Mouse (Mus musculus): ENCODE data around the gene Crat. TPM values are rescaled to one million over a fixed set of nuclear protein-coding genes. Genes with fewer than 3 reads are reported as not detected.

Gene Crat
- polyA plus RNA-seq (2014; fragmentation: Illumina TruSeq; extraction: RNeasy Lipid Tissue Mini Kit (QIAGEN cat#74804); ENCODE audit: low read depth, low replicate concordance): 4.5 TPM

DNA sequence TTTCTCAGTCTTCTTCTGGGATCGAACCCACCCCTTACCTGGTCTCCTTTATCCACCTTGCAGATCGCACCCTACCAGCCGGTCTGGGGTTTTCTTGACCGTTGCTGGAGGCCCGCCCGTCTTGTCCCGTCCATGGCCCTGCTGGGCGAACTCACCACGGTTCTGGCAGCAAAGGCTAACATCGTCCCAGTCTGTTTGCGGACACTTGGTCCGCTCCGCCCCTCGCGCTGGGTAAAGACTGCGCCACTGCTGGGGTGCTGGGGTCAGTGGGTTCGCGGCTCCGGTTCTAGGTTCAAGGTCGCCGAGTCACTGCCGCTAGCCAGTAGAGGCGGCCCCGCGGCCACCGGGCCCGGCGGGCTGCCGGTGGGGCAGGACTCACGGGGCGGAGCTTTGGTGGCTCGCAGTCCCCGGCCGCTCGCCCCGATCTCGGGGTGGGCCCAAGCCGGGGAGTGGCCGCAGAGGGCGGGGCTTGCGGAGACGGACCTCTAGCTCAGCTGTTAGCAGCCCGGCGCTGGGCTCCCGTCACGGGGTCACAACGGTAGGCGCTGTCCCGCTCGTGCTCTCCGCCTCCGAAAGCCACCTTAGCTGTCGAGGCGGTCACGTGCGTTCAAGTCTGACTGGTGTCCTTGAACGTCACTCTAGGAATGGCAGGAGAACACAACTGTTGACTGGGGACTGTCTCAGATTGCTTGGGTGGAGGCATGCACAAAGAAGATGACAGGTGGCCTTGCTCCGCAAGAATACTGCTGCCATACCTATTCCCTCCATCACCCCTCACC is at the start of gene Crat:
Gene Crat (minus strand): TSS at position 657 of the 779 bp plus-strand sequence.

DNA sequence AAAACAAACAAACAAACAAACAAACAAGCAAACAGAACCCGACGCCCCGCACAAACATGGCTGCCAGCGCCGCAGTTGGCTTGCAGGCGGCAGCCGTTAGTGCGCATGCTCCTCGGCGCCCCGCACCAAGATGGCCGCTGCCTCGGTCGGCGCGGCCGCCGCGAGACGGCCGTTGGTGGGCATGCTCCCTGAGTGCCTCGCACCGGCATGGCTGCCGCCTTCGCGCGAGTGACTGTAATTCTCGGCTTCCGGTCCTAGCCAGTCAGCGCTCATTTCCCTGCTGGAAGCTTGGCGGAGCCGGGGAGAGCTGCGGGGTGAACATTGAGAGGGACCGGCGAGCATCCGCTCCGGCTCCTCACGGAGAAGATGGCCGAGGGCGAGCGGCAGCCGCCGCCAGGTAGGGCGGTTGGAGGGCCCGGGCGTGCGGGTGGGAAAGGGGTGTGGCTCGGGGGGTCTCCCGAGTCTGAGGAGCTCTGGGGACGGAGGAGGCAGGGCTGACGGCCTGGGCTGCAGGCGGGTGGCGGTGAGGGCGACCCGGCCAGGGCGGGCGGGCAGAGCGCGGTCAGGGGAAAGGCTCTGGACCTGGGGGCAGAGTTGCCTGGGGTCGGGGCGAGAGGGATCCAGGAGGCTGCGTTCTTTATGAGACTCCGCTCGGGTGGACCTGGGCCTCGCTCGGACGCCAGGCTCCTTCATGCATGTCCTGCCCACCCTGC is 479 bp upstream of the Crat start, which contains the start of gene Ptpa:
Gene Ptpa (plus strand): TSS at position 104 of the 713 bp plus-strand sequence.

GRCm38 (mm10) chr2:30392114-30392576 is 23.5 kb downstream of the Crat start, which contains the start of gene Dolpp1:
Gene Dolpp1 (plus strand): TSS chr2:30392254.

DNA sequence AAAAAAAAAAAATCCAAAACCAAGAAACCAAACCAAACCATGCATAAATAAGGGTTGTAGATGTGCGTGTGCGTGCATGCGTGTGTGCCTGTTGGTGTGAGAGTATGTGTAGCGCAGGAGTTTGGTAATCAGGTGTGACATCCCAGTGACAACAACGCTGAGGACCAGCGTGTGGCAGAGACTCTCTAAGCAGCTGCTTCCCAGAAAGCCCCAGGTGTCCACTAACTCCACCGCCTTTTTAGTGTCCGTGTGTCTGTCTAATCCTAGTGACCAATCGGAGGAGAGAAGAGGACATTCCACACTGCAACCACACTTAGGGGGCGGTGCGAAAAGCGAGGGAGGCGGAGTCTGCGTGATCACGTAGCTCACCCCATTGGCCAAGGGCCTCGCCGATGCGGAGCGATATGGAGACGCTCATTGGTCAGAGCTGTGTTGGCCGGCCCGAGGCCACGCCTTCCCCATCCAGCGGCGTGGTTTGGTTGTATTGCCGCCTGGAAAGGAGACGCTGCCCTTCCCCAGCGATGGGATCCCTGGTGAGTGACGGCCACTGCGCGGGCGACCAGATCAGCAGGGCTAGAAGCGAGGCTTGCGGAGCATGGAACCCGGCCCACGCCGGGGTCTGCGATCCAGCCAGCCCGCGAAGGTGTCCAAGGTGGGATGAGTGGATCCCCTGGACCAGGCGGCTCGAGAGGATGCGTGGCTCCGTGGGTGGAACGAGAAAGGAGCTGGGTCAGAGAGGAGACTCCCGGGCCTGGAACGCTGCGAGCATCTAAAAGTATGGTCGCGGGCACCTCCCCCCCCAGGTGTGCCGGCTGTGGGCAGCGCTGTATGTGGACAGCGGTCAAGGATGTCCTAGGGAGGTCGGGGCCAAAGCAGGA is 51.6 kb downstream of the Crat start, which contains the start of gene Miga2:
Gene Miga2 (plus strand): TSS at position 461 of the 878 bp plus-strand sequence.

DNA sequence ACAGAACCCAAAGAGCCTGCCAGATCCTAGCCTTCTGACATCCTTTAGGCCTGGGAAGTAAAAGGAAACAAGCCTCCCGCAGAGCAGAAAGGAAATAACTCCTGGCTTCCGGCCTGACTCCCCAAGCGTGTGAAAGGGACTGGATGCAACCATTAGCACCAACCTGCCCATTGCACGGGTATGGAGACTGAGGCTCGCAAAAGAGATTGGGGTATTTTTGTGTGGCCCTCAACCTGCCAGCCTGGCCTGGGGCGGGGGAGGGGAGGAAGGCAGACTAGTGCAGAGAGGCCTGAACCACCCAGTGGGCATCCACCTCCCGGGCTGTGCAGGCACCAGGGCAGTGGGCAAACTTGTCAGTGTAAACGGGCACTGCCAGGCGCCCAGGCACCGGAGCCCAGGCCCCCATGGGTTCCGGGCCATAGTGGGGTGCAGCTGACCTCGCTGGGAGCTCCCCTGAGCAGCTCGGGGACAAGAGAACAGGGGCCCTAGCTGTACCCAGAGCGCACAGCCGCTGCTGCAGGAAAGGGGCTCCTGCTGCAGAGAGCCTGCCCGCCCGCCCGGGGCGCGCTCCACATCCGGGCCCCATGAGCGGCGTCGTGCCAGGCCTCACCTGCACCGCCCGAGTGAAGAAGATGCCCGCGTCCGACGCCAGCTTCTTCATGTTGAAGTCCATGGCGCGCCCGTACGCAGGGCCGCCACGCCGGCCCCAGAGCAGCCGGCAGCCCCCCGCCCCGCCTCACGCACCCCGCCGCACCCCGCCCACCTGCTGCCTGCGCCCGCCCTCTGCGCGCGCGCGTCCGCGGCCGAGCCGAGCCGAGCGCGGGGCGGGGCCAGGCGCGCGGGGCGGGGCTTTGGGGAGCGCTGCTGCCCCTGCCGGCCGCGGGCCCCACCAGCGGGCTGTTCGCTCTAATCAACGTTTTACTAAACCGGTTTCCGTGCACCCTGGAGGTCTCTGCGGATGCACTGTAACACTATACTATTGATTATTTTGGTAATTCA is 56.8 kb downstream of the Crat start, which contains the start of gene Sh3glb2:
Gene Sh3glb2 (minus strand): TSS at position 805 of the 999 bp plus-strand sequence.

Other genes with a start within 250 kb of the Crat start
- not detected for gene Endog, start 244.3 kb downstream of the Crat start, polyA plus RNA-seq (2014; fragmentation: Illumina TruSeq; extraction: RNeasy Lipid Tissue Mini Kit (QIAGEN cat#74804); ENCODE audit: low read depth, low replicate concordance)
- gene Spout1, start 237.4 kb downstream of the Crat start, polyA plus RNA-seq (2014; fragmentation: Illumina TruSeq; extraction: RNeasy Lipid Tissue Mini Kit (QIAGEN cat#74804); ENCODE audit: low read depth, low replicate concordance): 0.54 TPM
- 3.4 TPM for gene Kyat1, start 210.0 kb downstream of the Crat start, polyA plus RNA-seq (2014; fragmentation: Illumina TruSeq; extraction: RNeasy Lipid Tissue Mini Kit (QIAGEN cat#74804); ENCODE audit: low read depth, low replicate concordance)
- gene Lrrc8a, start 178.1 kb downstream of the Crat start, polyA plus RNA-seq (2014; fragmentation: Illumina TruSeq; extraction: RNeasy Lipid Tissue Mini Kit (QIAGEN cat#74804); ENCODE audit: low read depth, low replicate concordance): 2.9 TPM
- 0.09 TPM for gene Gm28035, start 175.2 kb downstream of the Crat start, polyA plus RNA-seq (2014; fragmentation: Illumina TruSeq; extraction: RNeasy Lipid Tissue Mini Kit (QIAGEN cat#74804); ENCODE audit: low read depth, low replicate concordance)
- gene Phyhd1, start 149.6 kb downstream of the Crat start, polyA plus RNA-seq (2014; fragmentation: Illumina TruSeq; extraction: RNeasy Lipid Tissue Mini Kit (QIAGEN cat#74804); ENCODE audit: low read depth, low replicate concordance): 2.7 TPM
- gene Gm28038, start 134.8 kb downstream of the Crat start, polyA plus RNA-seq (2014; fragmentation: Illumina TruSeq; extraction: RNeasy Lipid Tissue Mini Kit (QIAGEN cat#74804); ENCODE audit: low read depth, low replicate concordance): 4.4 TPM
- gene Dolk, start 129.5 kb downstream of the Crat start, polyA plus RNA-seq (2014; fragmentation: Illumina TruSeq; extraction: RNeasy Lipid Tissue Mini Kit (QIAGEN cat#74804); ENCODE audit: low read depth, low replicate concordance): 6.0 TPM
- 9.2 TPM for gene Nup188, start 129.4 kb downstream of the Crat start, polyA plus RNA-seq (2014; fragmentation: Illumina TruSeq; extraction: RNeasy Lipid Tissue Mini Kit (QIAGEN cat#74804); ENCODE audit: low read depth, low replicate concordance)
- 1.7 TPM for gene Sh3glb2, start 56.5 kb downstream of the Crat start, polyA plus RNA-seq (2014; fragmentation: Illumina TruSeq; extraction: RNeasy Lipid Tissue Mini Kit (QIAGEN cat#74804); ENCODE audit: low read depth, low replicate concordance)
- 1.1 TPM for gene Miga2, start 51.6 kb downstream of the Crat start, polyA plus RNA-seq (2014; fragmentation: Illumina TruSeq; extraction: RNeasy Lipid Tissue Mini Kit (QIAGEN cat#74804); ENCODE audit: low read depth, low replicate concordance)
- 3.6 TPM for gene Dolpp1, start 23.6 kb downstream of the Crat start, polyA plus RNA-seq (2014; fragmentation: Illumina TruSeq; extraction: RNeasy Lipid Tissue Mini Kit (QIAGEN cat#74804); ENCODE audit: low read depth, low replicate concordance)
- 3.3 TPM for gene Ptpa, start 226 bp upstream of the Crat start, polyA plus RNA-seq (2014; fragmentation: Illumina TruSeq; extraction: RNeasy Lipid Tissue Mini Kit (QIAGEN cat#74804); ENCODE audit: low read depth, low replicate concordance)
- gene Ier5l, start 58.4 kb upstream of the Crat start, polyA plus RNA-seq (2014; fragmentation: Illumina TruSeq; extraction: RNeasy Lipid Tissue Mini Kit (QIAGEN cat#74804); ENCODE audit: low read depth, low replicate concordance): not detected
- not detected for gene Cstad, start 179.2 kb upstream of the Crat start, polyA plus RNA-seq (2014; fragmentation: Illumina TruSeq; extraction: RNeasy Lipid Tissue Mini Kit (QIAGEN cat#74804); ENCODE audit: low read depth, low replicate concordance)